Mouse (Mus musculus) embryonic facial prominence, embryonic 11.5 days (tissue): ENCODE measurements around the gene Psmb4. TPM values are rescaled to one million over a fixed set of nuclear protein-coding genes. Genes with fewer than 3 reads are reported as not detected.

Experiments
- ATAC-seq: fragments of 200-750 bp; cut with Nextera tagmentation; replicated peaks from 2 replicates; pipeline ENCODE4 v1.8.0; 2017; ENCODE audit warnings: low read depth; ENCODE audit not compliant: insufficient number of reproducible peaks, low FRiP score, low TSS enrichment
- DNase-seq: peaks from one replicate; pipeline ENCODE4 v3.0.0-alpha.2; 2015; ENCODE audit warnings: low spot score
- H3K27ac ChIP-seq: fragments of 300-500 bp; sonication (generic); replicated peaks from 2 replicates; pipeline ENCODE4 v1.5.1; 2014; ENCODE audit warnings: mild to moderate bottlenecking, low read depth, low read length, control low read depth
- H3K27me3 ChIP-seq: fragments of 300-500 bp; sonication (generic); 2 replicates; pipeline ENCODE4 v1.6.1; 2014; ENCODE audit warnings: mild to moderate bottlenecking, low read length, moderate library complexity, mixed read lengths; ENCODE audit not compliant: control insufficient read depth, insufficient read depth
- H3K36me3 ChIP-seq: fragments of 300-500 bp; sonication (generic); replicated peaks from 2 replicates; pipeline ENCODE4 v1.6.1; 2014; ENCODE audit warnings: low read depth, mild to moderate bottlenecking, low read length, moderate library complexity, mixed read lengths; ENCODE audit not compliant: control insufficient read depth, insufficient read depth
- H3K4me1 ChIP-seq: fragments of 300-500 bp; sonication (generic); 2 replicates; pipeline ENCODE4 v1.6.1; 2014; ENCODE audit warnings: low read length, mixed read lengths; ENCODE audit not compliant: control insufficient read depth, insufficient read depth
- H3K4me2 ChIP-seq: fragments of 300-500 bp; sonication (generic); 2 replicates; pipeline ENCODE4 v1.6.1; 2014; ENCODE audit warnings: low read depth, mild to moderate bottlenecking, control low read depth, low read length, moderate library complexity
- H3K4me3 ChIP-seq: fragments of 300-500 bp; sonication (generic); 2 replicates; pipeline ENCODE4 v1.5.1; 2014; ENCODE audit warnings: low read depth, low read length, control low read depth
- H3K9ac ChIP-seq: fragments of 300-500 bp; sonication (generic); replicated peaks from 2 replicates; pipeline ENCODE4 v1.6.1; 2014; ENCODE audit warnings: mild to moderate bottlenecking, control low read depth, low read length
- H3K9me3 ChIP-seq: fragments of 300-500 bp; sonication (generic); replicated peaks from 2 replicates; pipeline ENCODE4 v1.6.1; 2016; ENCODE audit warnings: mild to moderate bottlenecking, low read length, inconsistent platforms, mixed read lengths; ENCODE audit not compliant: control insufficient read depth
- WGBS: fragments of 180-500 bp; shearing (Covaris S2); extraction: QIAGEN DNeasy Blood & Tissue Kit; methylation state at CpG from one replicate; pipeline ENCODE4 v1.1.7; 2014; 5-methylcytosine and 5-hydroxymethylcytosine counted together
- polyA plus RNA-seq: library from polyadenylated mRNA; unstranded; fragments of >200 nt; fragmentation: Nextera tagmentation; extraction: Ambion mirVana; gene quantifications from 2 replicates; pipeline ENCODE4 v1.2.1, GENCODE M21; 2014

The Psmb4 gene
- polyA plus RNA-seq, 1 experiment from 2014 or later, result 361 TPM

DNA sequence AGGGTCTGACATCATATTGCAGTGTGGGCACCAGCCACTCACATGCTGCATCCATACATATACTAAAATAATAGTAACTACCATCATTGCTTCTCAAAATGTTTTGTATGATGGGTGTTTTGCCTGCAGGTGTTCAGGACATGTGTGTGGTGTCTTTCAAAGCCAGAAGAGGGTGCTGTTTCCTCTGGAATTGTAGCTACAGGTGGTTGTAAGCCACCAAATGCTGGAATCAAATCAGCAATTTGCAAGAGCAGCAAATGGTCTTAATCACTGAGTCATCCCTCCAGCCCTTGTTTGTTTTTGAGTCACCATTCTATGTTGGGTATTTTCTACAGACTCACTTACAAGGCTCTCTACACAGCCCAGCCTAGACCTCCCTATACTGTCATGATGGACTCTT, 1.8 kb upstream of the Psmb4 start:
- H3K4me2 ChIP-seq, result no peak overlapping the region
- H3K27me3 ChIP-seq, result no peaks in the 10 kb centered on the region
- no peak overlapping the region for H3K27ac ChIP-seq
- H3K36me3 ChIP-seq, result peaks cover 3% of the 10 kb centered on the region
- DNase-seq (peak; percentile 57), ATAC-seq (no peak)
- no peak overlapping the region for H3K4me3 ChIP-seq
- no peaks in the 10 kb centered on the region for H3K4me1 ChIP-seq
- no peak overlapping the region for H3K9ac ChIP-seq
- no peaks in the 10 kb centered on the region for H3K9me3 ChIP-seq

DNA sequence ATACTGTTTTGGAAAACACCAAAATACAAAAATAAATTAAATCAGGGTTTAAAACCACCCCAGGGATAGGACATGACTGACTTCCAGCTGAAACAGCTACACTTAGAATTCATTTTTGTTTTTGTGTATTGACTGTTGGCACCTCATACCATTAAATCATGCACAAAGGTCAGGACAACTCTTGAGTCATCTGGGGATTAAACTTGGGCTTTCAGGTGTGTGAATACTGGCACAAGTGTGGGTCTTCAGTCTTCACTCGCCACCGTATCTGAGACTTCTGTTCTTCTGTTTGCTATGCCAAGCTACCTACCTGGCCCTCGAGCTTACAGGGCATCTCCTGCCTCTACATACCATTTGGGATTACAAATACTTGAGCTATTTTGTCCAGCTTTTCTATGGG, 4.2 kb downstream of the Psmb4 start:
- Histone ChIP-seq H3K27me3 (no peaks in the 10 kb centered on the region), H3K4me3 (no peak overlapping the region), H3K36me3 (peaks cover 19% of the 10 kb centered on the region), H3K27ac (no peak overlapping the region), H3K9ac (no peak overlapping the region), H3K9me3 (no peaks in the 10 kb centered on the region), H3K4me1 (no peaks in the 10 kb centered on the region), H3K4me2 (no peak overlapping the region)
- ATAC-seq, result no peak
- 88% methylated on average over 3 of the region's 3 CpGs for WGBS
- no peak for DNase-seq

DNA sequence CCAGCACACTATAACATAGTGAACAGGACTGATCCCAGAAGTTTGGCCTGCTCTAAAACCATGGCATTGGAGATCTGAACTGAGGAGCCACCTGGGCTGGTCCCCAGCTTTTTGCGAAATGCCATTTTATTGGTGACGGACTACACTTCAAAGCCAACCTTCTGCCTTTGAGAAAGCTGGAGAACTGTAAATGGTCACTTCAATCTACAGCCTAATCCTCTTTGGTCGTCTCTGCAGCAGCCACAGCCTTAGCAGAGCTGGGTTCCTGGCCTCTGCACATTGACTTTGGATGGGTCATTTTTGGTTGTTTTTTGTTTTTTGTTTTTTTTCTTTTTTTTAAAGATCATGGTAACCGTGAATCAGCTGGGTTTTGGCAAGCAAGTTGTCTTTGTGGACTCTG, 4.9 kb downstream of the Psmb4 start:
- Histone ChIP-seq H3K36me3 (peaks cover 20% of the 10 kb centered on the region), H3K4me1 (no peaks in the 10 kb centered on the region), H3K27ac (no peak overlapping the region), H3K9me3 (no peaks in the 10 kb centered on the region), H3K4me2 (no peak overlapping the region), H3K4me3 (no peak overlapping the region), H3K9ac (no peak overlapping the region), H3K27me3 (no peaks in the 10 kb centered on the region)
- WGBS, result 82% methylated on average over 4 of the region's 4 CpGs
- ATAC-seq (no peak), DNase-seq (no peak)

DNA sequence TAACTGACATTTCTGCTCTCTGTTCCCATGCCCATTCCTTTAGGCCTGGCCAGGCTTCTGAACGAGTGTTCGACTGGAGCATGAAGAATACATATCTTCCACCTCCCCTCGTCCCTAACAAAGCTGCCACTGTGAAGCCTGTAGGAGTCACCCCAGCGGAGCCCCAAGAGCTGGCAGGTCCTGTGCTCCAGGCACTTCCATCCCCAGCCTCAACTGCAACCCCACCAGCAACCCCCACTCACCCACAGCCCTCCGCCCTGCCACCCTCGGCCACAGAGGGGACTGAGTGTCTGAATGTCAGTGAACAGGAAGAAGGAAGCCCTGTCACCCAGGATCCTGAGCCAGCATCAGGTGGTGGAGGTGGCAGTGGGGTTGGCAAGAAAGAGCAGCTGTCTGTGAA, 8.1 kb downstream of the Psmb4 start:
- no peaks in the 10 kb centered on the region for H3K9me3 ChIP-seq
- no peak overlapping the region for H3K9ac ChIP-seq
- no peak overlapping the region for H3K4me2 ChIP-seq
- no peak overlapping the region for H3K27ac ChIP-seq
- WGBS, result 92% methylated on average over 6 of the region's 6 CpGs
- H3K27me3 ChIP-seq, result no peaks in the 10 kb centered on the region
- no peaks in the 10 kb centered on the region for H3K4me1 ChIP-seq
- no peak for ATAC-seq
- H3K36me3 ChIP-seq, result peaks cover 18% of the 10 kb centered on the region
- no peak for DNase-seq
- H3K4me3 ChIP-seq, result no peak overlapping the region

DNA sequence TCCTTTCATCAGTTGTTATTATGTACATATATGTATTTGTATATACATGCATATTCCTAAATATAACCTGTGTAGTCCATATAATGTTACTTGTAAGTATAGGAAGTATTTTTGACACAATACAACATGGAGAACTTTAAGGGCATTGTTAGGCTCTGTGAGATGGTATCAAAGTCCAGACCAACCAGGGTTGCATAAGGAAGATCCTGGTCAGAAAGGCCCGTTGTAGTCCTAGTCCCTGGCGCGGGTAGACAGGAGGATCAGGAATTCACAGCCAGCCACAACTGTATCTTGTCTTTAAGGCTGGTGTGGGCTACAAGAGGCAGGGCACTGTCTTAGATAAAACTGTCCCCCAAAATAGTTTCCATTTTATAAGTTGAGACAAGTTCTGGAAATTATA, 17.8 kb downstream of the Psmb4 start:
- H3K9me3 ChIP-seq, result no peaks in the 10 kb centered on the region
- no peak overlapping the region for H3K9ac ChIP-seq
- peaks cover 14% of the 10 kb centered on the region for H3K36me3 ChIP-seq
- H3K4me1 ChIP-seq, result no peaks in the 10 kb centered on the region
- no peak overlapping the region for H3K27ac ChIP-seq
- H3K4me2 ChIP-seq, result no peak overlapping the region
- ATAC-seq, result no peak
- 92% methylated on average over 3 of the region's 3 CpGs for WGBS
- H3K4me3 ChIP-seq, result no peak overlapping the region
- H3K27me3 ChIP-seq, result no peaks in the 10 kb centered on the region
- no peak for DNase-seq

DNA sequence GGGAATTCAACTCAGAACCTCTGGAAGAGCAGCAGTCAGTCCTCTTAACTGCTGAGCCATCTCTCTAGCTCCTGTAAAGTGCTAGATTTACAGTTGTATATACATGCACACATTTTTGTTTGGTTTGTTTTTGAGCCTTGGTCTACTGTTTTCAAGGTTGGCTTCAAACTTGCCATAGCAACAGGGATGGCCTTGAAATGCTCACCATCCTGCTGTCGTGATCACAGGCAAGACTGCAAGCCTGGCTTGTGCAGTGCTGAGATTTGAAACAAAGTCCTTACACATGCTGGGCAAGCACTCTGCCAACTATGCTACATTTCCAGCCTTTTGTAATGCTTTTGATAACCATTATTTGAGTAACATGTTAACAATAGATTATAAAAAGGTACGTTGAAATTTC, 27.3 kb downstream of the Psmb4 start:
- ATAC-seq (no peak), DNase-seq (no peak)
- 96% methylated on average over 2 of the region's 2 CpGs for WGBS
- no peak overlapping the region for H3K9ac ChIP-seq
- H3K9me3 ChIP-seq, result no peaks in the 10 kb centered on the region
- H3K27me3 ChIP-seq, result no peaks in the 10 kb centered on the region
- H3K4me3 ChIP-seq, result no peak overlapping the region
- H3K36me3 ChIP-seq, result peaks cover 16% of the 10 kb centered on the region
- no peaks in the 10 kb centered on the region for H3K4me1 ChIP-seq
- no peak overlapping the region for H3K27ac ChIP-seq
- H3K4me2 ChIP-seq, result no peak overlapping the region

DNA sequence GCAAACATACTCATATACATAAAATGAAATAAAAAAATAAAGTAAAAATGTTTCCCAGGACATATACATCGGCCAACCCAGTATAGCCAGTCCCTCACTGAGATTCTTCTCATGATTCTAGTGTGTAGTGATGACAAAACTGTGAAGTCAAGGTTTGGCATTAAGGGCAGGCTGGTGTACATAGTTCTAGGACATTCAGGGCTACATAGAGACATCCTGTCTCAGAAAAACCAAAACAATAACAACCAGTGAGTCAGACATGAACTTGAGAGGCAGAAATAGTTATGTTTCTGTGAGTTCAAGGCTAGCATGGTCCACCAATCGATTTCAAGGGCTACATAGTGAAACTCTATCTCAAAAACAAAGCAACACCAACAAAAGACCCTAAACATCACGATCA, 34.5 kb downstream of the Psmb4 start:
- Histone ChIP-seq H3K4me2 (no peak overlapping the region), H3K36me3 (peaks cover 6% of the 10 kb centered on the region), H3K4me3 (no peak overlapping the region), H3K9me3 (no peaks in the 10 kb centered on the region), H3K27ac (no peak overlapping the region), H3K27me3 (no peaks in the 10 kb centered on the region), H3K4me1 (no peaks in the 10 kb centered on the region), H3K9ac (no peak overlapping the region)
- no peak for ATAC-seq
- no peak for DNase-seq
- 91% methylated on average over 3 of the region's 3 CpGs for WGBS

DNA sequence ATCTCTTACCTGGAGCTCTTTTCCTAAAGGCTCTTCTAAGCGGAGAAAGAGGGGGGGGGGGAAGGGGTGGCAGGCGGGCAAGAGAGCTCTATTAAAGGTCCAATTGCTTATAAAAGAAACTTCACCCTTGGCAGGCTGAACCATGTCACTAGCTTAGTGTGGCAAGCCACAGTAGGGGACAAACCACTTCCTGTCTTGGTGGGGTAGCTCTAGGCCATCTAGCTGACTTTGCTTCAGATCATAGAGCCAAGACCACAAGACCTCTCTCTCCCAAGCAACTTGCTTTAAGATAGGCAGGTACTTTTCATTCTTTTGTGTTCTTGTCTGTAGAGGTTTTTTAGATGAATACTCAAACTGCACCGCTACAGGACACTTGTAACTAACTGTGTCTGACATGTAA, 35.0 kb downstream of the Psmb4 start:
- no peaks in the 10 kb centered on the region for H3K27me3 ChIP-seq
- ATAC-seq (no peak), DNase-seq (no peak)
- no peak overlapping the region for H3K9ac ChIP-seq
- peaks cover 6% of the 10 kb centered on the region for H3K36me3 ChIP-seq
- H3K4me3 ChIP-seq, result no peak overlapping the region
- no peak overlapping the region for H3K4me2 ChIP-seq
- no peaks in the 10 kb centered on the region for H3K4me1 ChIP-seq
- H3K27ac ChIP-seq, result no peak overlapping the region
- H3K9me3 ChIP-seq, result no peaks in the 10 kb centered on the region
- 81% methylated on average over 3 of the region's 3 CpGs for WGBS

DNA sequence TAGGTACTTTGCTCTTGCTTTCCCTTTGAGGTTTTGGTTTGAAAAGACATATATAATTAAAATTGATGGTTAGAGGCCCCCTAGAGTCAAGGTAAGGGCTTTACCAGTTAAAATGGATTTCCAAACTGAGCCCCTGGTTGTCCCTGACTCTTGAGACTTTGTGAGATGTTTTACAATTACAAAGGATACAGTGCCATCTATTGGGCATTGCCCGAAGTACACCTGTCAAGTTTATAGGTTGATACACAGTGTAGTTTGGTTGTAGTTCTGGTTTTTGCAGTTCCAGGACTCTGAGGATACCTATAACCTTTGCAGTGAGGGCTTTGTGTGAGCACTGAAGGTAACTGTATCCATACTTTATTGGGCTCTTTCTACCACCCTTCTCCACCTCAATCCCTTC, 37.4 kb downstream of the Psmb4 start:
- no peaks in the 10 kb centered on the region for H3K27me3 ChIP-seq
- no peak overlapping the region for H3K27ac ChIP-seq
- H3K4me2 ChIP-seq, result no peak overlapping the region
- ATAC-seq (no peak), DNase-seq (peak; percentile 81)
- 26% methylated on average over 1 of the region's 1 CpGs for WGBS
- no peak overlapping the region for H3K9ac ChIP-seq
- no peaks in the 10 kb centered on the region for H3K9me3 ChIP-seq
- H3K36me3 ChIP-seq, result no peaks in the 10 kb centered on the region; the same call in 1 of the 2 replicates
- H3K4me1 ChIP-seq, result no peaks in the 10 kb centered on the region
- H3K4me3 ChIP-seq, result no peak overlapping the region
